ENCODE assay signal across 15 mouse cellular contexts in genomic region chr16:38348217-38348761, GRCm38 (mm10). TPM values are rescaled to one million over a fixed set of nuclear protein-coding genes. Genes with fewer than 3 reads are reported as not detected.
DNase-seq lines count a peak whose midpoint lies in the region; ATAC-seq and TF ChIP-seq lines count a peak whose summit lies in the region.
"Had no signal": no experiment of that assay in that cellular context is flagged by ENCODE, and none has a peak within 500 bp of the region (broad histone marks: within the 10 kb centered on the region; RNA-seq: fewer than 3 reads in every experiment).

No protein-coding gene starts in this region.

- peak overlapping the region; percentile 23; the same call in 1 of the 2 replicates for H3K4me3 ChIP-seq in heart, embryonic 11.5 days (ENCODE audit: low read depth, low read length)
- no peak overlapping the region for H3K4me3 ChIP-seq in stomach, embryonic 15.5 days (replicated peaks)
- no peak overlapping the region for H3K4me3 ChIP-seq in stomach, postnatal 0 days (ENCODE audit: low read depth, low read length)
- no peak overlapping the region for H3K4me3 ChIP-seq in intestine, embryonic 14.5 days (ENCODE audit: low read depth, low read length)
- H3K4me3 ChIP-seq in left cerebral cortex, adult 2 months, result no peak overlapping the region

- H3K4me2 ChIP-seq in heart, embryonic 11.5 days, result peak overlapping the region; percentile 75
- H3K4me2 ChIP-seq in stomach, embryonic 15.5 days, result peak overlapping the region; percentile 62; the same call in 1 of the 2 replicates
- H3K4me2 ChIP-seq in stomach, postnatal 0 days (replicated peaks; ENCODE audit: low read depth), result no peak overlapping the region; the same call in 1 of the 2 replicates
- H3K4me2 ChIP-seq in intestine, embryonic 14.5 days (ENCODE audit: low read length), result peak overlapping the region; percentile 74; the same call in 1 of the 2 replicates

- peak overlapping the region; percentile 16; the same call in 1 of the 2 replicates for H3K9ac ChIP-seq in heart, embryonic 11.5 days (ENCODE audit: low read depth, low read length)
- H3K9ac ChIP-seq in stomach, embryonic 15.5 days, result no peak overlapping the region
- no peak overlapping the region for H3K9ac ChIP-seq in stomach, postnatal 0 days (ENCODE audit: low read length)
- H3K9ac ChIP-seq in intestine, embryonic 14.5 days (ENCODE audit: low read length), result no peak overlapping the region

- peaks cover 21% of the 10 kb centered on the region for H3K4me1 ChIP-seq in heart, embryonic 11.5 days (ENCODE audit: control insufficient read depth, insufficient read depth, low read length)
- peaks cover 7% of the 10 kb centered on the region; the same call in 1 of the 2 replicates for H3K4me1 ChIP-seq in stomach, embryonic 15.5 days
- H3K4me1 ChIP-seq in stomach, postnatal 0 days (replicated peaks; ENCODE audit: control insufficient read depth, insufficient read depth), result no peaks in the 10 kb centered on the region
- peaks cover 14% of the 10 kb centered on the region for H3K4me1 ChIP-seq in intestine, embryonic 14.5 days (replicated peaks; ENCODE audit: control insufficient read depth, insufficient read depth, low read length)

- no peak for DNase-seq in heart, postnatal 25 days (ENCODE audit: low spot score)
- no peak for DNase-seq in stomach, postnatal 0 days (ENCODE audit: low spot score)
- no peak for DNase-seq in intestine, embryonic 14.5 days (ENCODE audit: low spot score)
- DNase-seq in left cerebral cortex, adult 2 months (ENCODE audit: extremely low spot score in 1 of 2, low spot score in 2 of 2), result no peak
- DNase-seq in adrenal gland, adult 8-10 months, result no peak
- DNase-seq in right cerebral cortex, postnatal 10 days (ENCODE audit: low spot score in 2 of 2), result no peak
- DNase-seq: cerebellum, adult 9-11 months; kidney, postnatal 10 days; thymus, adult 2 months had no signal

- TF ChIP-seq EP300 in stomach, postnatal 0 days (optimal IDR thresholded peaks at IDR 0.05), result no peak

- 0 out of 2 replicates have a peak overlapping the region, but pooled peaks have one; percentile 15 for H3K27ac ChIP-seq in heart, embryonic 11.5 days (ENCODE audit: low read depth, low read length)
- H3K27ac ChIP-seq in stomach, embryonic 15.5 days, result no peak overlapping the region
- no peak overlapping the region for H3K27ac ChIP-seq in stomach, postnatal 0 days (replicated peaks)
- no peak overlapping the region for H3K27ac ChIP-seq in intestine, embryonic 14.5 days (ENCODE audit: low read depth)
- H3K27ac ChIP-seq in left cerebral cortex, adult 2 months, result no peak overlapping the region

- TF ChIP-seq CTCF in stomach, postnatal 0 days (IDR thresholded peaks at IDR 0.05; ENCODE audit: low read depth), result no peak
- no peak for TF ChIP-seq CTCF in left cerebral cortex, adult 2 months (IDR thresholded peaks at IDR 0.05)

- WGBS in heart, embryonic 11.5 days (ENCODE audit: insufficient replicate concordance), result 74% methylated on average over 9 of the region's 9 CpGs
- 87% methylated on average over 9 of the region's 9 CpGs for WGBS in stomach, embryonic 15.5 days
- 77% methylated on average over 9 of the region's 9 CpGs for WGBS in stomach, postnatal 0 days
- 85% methylated on average over 9 of the region's 9 CpGs for WGBS in intestine, embryonic 14.5 days

- H3K27me3 ChIP-seq in heart, embryonic 11.5 days (ENCODE audit: control insufficient read depth, insufficient read depth, low read length), result no peaks in the 10 kb centered on the region
- no peaks in the 10 kb centered on the region for H3K27me3 ChIP-seq in stomach, embryonic 15.5 days (replicated peaks)
- H3K27me3 ChIP-seq in stomach, postnatal 0 days (ENCODE audit: control insufficient read depth, insufficient read depth, low read length), result no peaks in the 10 kb centered on the region
- H3K27me3 ChIP-seq in intestine, embryonic 14.5 days (replicated peaks; ENCODE audit: control insufficient read depth, insufficient read depth, low read length), result no peaks in the 10 kb centered on the region

- ATAC-seq in heart, embryonic 11.5 days (replicated peaks; ENCODE audit: insufficient number of reproducible peaks, low FRiP score, low TSS enrichment), result no peak
- ATAC-seq in stomach, embryonic 15.5 days (ENCODE audit: insufficient read depth, low FRiP score, low read depth), result no peak
- ATAC-seq in stomach, postnatal 0 days (ENCODE audit: low FRiP score, low TSS enrichment), result no peak
- no peak for ATAC-seq in intestine, embryonic 14.5 days (replicated peaks; ENCODE audit: low FRiP score, low TSS enrichment, low read depth)

- H3K36me3 ChIP-seq in heart, embryonic 11.5 days (ENCODE audit: control insufficient read depth, insufficient read depth, low read length), result no peaks in the 10 kb centered on the region; the same call in 1 of the 2 replicates
- 0 out of 2 replicates have a peak, but pooled peaks cover 5% of the 10 kb centered on the region for H3K36me3 ChIP-seq in stomach, embryonic 15.5 days
- H3K36me3 ChIP-seq in stomach, postnatal 0 days (ENCODE audit: control insufficient read depth, insufficient read depth, low read length), result peaks cover 4% of the 10 kb centered on the region; the same call in 1 of the 2 replicates
- H3K36me3 ChIP-seq in intestine, embryonic 14.5 days (ENCODE audit: control insufficient read depth, insufficient read depth, low read length), result peaks cover 39% of the 10 kb centered on the region

- no peaks in the 10 kb centered on the region for H3K9me3 ChIP-seq in heart, embryonic 11.5 days (replicated peaks; ENCODE audit: control insufficient read depth, low read length)
- no peaks in the 10 kb centered on the region for H3K9me3 ChIP-seq in stomach, embryonic 15.5 days
- H3K9me3 ChIP-seq in stomach, postnatal 0 days (ENCODE audit: control insufficient read depth, low read length), result no peaks in the 10 kb centered on the region
- H3K9me3 ChIP-seq in intestine, embryonic 14.5 days (ENCODE audit: control insufficient read depth, low read length), result no peaks in the 10 kb centered on the region
- H3K9me3 ChIP-seq: hindbrain, embryonic 10.5 days had no signal

- intact Hi-C loops in heart, postnatal 25 days (cut with DNase I), result loop anchor here (2.0 kb wide), 1 partner anchor 15 kb away; the partner anchor contains the start of gene Popdc2
- intact Hi-C loops in left cerebral cortex, adult 2 months (cut with DNase I), result no loop called here

RNA-seq across cellular contexts. Expression of gene Gm21987, which starts 1.4 kb away (rescaled TPM):
- polyA plus RNA-seq in heart, embryonic 11.5 days (2014; fragmentation: Nextera tagmentation; extraction: Ambion mirVana), result 2.4 and 3.4 TPM in 2 replicates
- not detected for total RNA-seq in heart, postnatal 25 days (2021)
- polyA plus RNA-seq in stomach, embryonic 15.5 days (2015; fragmentation: Nextera tagmentation; extraction: Ambion mirVana), result not detected in 2 replicates
- not detected in 2 replicates for polyA plus RNA-seq in stomach, postnatal 0 days (2015; fragmentation: Nextera tagmentation; extraction: Ambion mirVana)
- 0.68 TPM in 1 of 2 replicates, not detected in the other for polyA plus RNA-seq in intestine, embryonic 14.5 days (2014; fragmentation: Nextera tagmentation; extraction: Ambion mirVana)
- total RNA-seq in left cerebral cortex, adult 2 months (2021), result not detected
- under 1 TPM in 1 of 4 experiments, not detected in 3; 0.97 TPM for total RNA-seq in adrenal gland, adult 8-10 months (2022)
- total RNA-seq: monocyte, adult 5-6 weeks had no signal
- polyA plus RNA-seq: brain, embryonic 14.5 days; hindbrain, embryonic 10.5 days; thymus, adult 2 months had no signal

RNA-seq across cellular contexts. Expression of gene Cox17, which starts 1.5 kb away (rescaled TPM):
- polyA plus RNA-seq in heart, embryonic 11.5 days (2014; fragmentation: Nextera tagmentation; extraction: Ambion mirVana), result 289 and 314 TPM in 2 replicates
- 100 to 1,000 TPM; 261 to 277 TPM for total RNA-seq in heart, postnatal 25 days (2021)
- polyA plus RNA-seq in stomach, embryonic 15.5 days (2015; fragmentation: Nextera tagmentation; extraction: Ambion mirVana), result 181 and 190 TPM in 2 replicates
- 301 and 327 TPM in 2 replicates for polyA plus RNA-seq in stomach, postnatal 0 days (2015; fragmentation: Nextera tagmentation; extraction: Ambion mirVana)
- polyA plus RNA-seq in intestine, embryonic 14.5 days (2014; fragmentation: Nextera tagmentation; extraction: Ambion mirVana), result 176 and 187 TPM in 2 replicates
- 100 to 1,000 TPM; 131 to 133 TPM for total RNA-seq in left cerebral cortex, adult 2 months (2021)
- total RNA-seq in adrenal gland, adult 8-10 months (2022), result 100 to 1,000 TPM; 171 to 378 (median 215) TPM

RNA-seq across cellular contexts. Expression of gene Maats1, which starts 6.3 kb away (rescaled TPM):
- polyA plus RNA-seq in heart, embryonic 11.5 days (2014; fragmentation: Nextera tagmentation; extraction: Ambion mirVana), result 0.21 TPM in 1 of 2 replicates, not detected in the other
- not detected for total RNA-seq in heart, postnatal 25 days (2021)
- polyA plus RNA-seq in stomach, embryonic 15.5 days (2015; fragmentation: Nextera tagmentation; extraction: Ambion mirVana), result 0.09 and 0.14 TPM in 2 replicates
- polyA plus RNA-seq in stomach, postnatal 0 days (2015; fragmentation: Nextera tagmentation; extraction: Ambion mirVana), result 0.27 and 0.44 TPM in 2 replicates
- polyA plus RNA-seq in intestine, embryonic 14.5 days (2014; fragmentation: Nextera tagmentation; extraction: Ambion mirVana), result 0.08 TPM in 1 of 2 replicates, not detected in the other
- total RNA-seq in left cerebral cortex, adult 2 months (2021), result 1 to 10 TPM; 1.2 to 1.6 TPM
- total RNA-seq in adrenal gland, adult 8-10 months (2022), result 1 to 10 TPM in 1 of 4 experiments, under 1 TPM in 3; 0.38 to 1.0 (median 0.46) TPM
- total RNA-seq: monocyte, adult 5-6 weeks had no signal

RNA-seq across cellular contexts. Expression of gene Popdc2, which starts 13.7 kb away (rescaled TPM):
- 292 and 312 TPM in 2 replicates for polyA plus RNA-seq in heart, embryonic 11.5 days (2014; fragmentation: Nextera tagmentation; extraction: Ambion mirVana)
- 100 to 1,000 TPM; 481 to 520 TPM for total RNA-seq in heart, postnatal 25 days (2021)
- polyA plus RNA-seq in stomach, embryonic 15.5 days (2015; fragmentation: Nextera tagmentation; extraction: Ambion mirVana), result 9.9 and 13.7 TPM in 2 replicates
- polyA plus RNA-seq in stomach, postnatal 0 days (2015; fragmentation: Nextera tagmentation; extraction: Ambion mirVana), result 10.4 and 11.5 TPM in 2 replicates
- polyA plus RNA-seq in intestine, embryonic 14.5 days (2014; fragmentation: Nextera tagmentation; extraction: Ambion mirVana), result 16.8 and 19.6 TPM in 2 replicates
- 1 to 10 TPM in 1 of 2 experiments, under 1 TPM in 1; 0.51 to 1.5 TPM for total RNA-seq in left cerebral cortex, adult 2 months (2021)
- total RNA-seq in adrenal gland, adult 8-10 months (2022), result 1 to 10 TPM in 2 of 4 experiments, under 1 TPM in 2; 0.66 to 2.5 (median 0.94) TPM
- total RNA-seq: monocyte, adult 5-6 weeks had no signal

RNA-seq across cellular contexts. Expression of gene Nr1i2, which starts 53.7 kb away (rescaled TPM):
- 0.13 TPM in 1 of 2 replicates, not detected in the other for polyA plus RNA-seq in heart, embryonic 11.5 days (2014; fragmentation: Nextera tagmentation; extraction: Ambion mirVana)
- total RNA-seq in heart, postnatal 25 days (2021), result not detected
- polyA plus RNA-seq in stomach, embryonic 15.5 days (2015; fragmentation: Nextera tagmentation; extraction: Ambion mirVana), result 6.2 and 7.4 TPM in 2 replicates
- polyA plus RNA-seq in stomach, postnatal 0 days (2015; fragmentation: Nextera tagmentation; extraction: Ambion mirVana), result 10.6 and 13.6 TPM in 2 replicates
- polyA plus RNA-seq in intestine, embryonic 14.5 days (2014; fragmentation: Nextera tagmentation; extraction: Ambion mirVana), result 4.7 and 6.7 TPM in 2 replicates
- total RNA-seq in left cerebral cortex, adult 2 months (2021), result not detected
- under 1 TPM in 1 of 4 experiments, not detected in 3; 0.11 TPM for total RNA-seq in adrenal gland, adult 8-10 months (2022)
- total RNA-seq: monocyte, adult 5-6 weeks had no signal
- polyA plus RNA-seq: brain, embryonic 14.5 days; hindbrain, embryonic 10.5 days; lung, embryonic 16.5 days had no signal
